Mouse (Mus musculus) spleen, adult 2 months (tissue): ENCODE results near the gene Xpnpep1. TPM values are rescaled to one million over a fixed set of nuclear protein-coding genes. Genes with fewer than 3 reads are reported as not detected.
A peak's percentile ranks its signal among the peaks of the same experiment; 100 is the strongest.

Experiments used
- DNase-seq, 2 experiments: peaks; one replicate each; pipeline versions ENCODE4 v3.0.0 to v3.0.0-alpha.2; 2012 to 2021; ENCODE audit warnings: low spot score in 2 of 2, low read depth in 1 of 2
- H3K27ac ChIP-seq: fragments of 200-500 bp; 2 replicates; pipeline ENCODE4 v1.5.1; 2012; ENCODE audit warnings: low read length, inconsistent platforms; ENCODE audit not compliant: insufficient read depth
- H3K27me3 ChIP-seq: fragments of 200-500 bp; 2 replicates; pipeline ENCODE4 v1.6.1; 2012; ENCODE audit warnings: mild to moderate bottlenecking, moderate library complexity, low read length, inconsistent platforms; ENCODE audit not compliant: control insufficient read depth, insufficient read depth
- H3K36me3 ChIP-seq: fragments of 200-500 bp; 2 replicates; pipeline ENCODE4 v1.6.1; 2012; ENCODE audit warnings: mild to moderate bottlenecking, low read length, inconsistent platforms; ENCODE audit not compliant: control insufficient read depth, insufficient read depth
- H3K4me1 ChIP-seq: fragments of 200-500 bp; 2 replicates; pipeline ENCODE4 v1.6.1; 2011; ENCODE audit warnings: inconsistent platforms; ENCODE audit not compliant: control insufficient read depth, insufficient read depth, insufficient read length
- H3K4me3 ChIP-seq: fragments of 200-500 bp; 2 replicates; pipeline ENCODE4 v1.5.1; 2011; ENCODE audit warnings: mild to moderate bottlenecking, inconsistent platforms; ENCODE audit not compliant: insufficient read depth, insufficient read length; ENCODE audit errors: extremely low read depth
- CTCF ChIP-seq: fragments of 200-500 bp; IDR thresholded peaks from 2 replicates; pipeline ENCODE4 v1.5.1; 2011; ENCODE audit warnings: mild to moderate bottlenecking, inconsistent platforms; ENCODE audit not compliant: insufficient read depth, insufficient read length, insufficient replicate concordance; ENCODE audit errors: extremely low read depth
- POLR2A ChIP-seq: fragments of 200-500 bp; IDR thresholded peaks from 2 replicates; pipeline ENCODE4 v1.6.1; 2011; ENCODE audit warnings: low read depth, low read length, inconsistent platforms
- whole genome bisulfite sequencing: fragments of 180-500 bp; shearing (Covaris S2); methylation state at CpG from one replicate; pipeline ENCODE4 v1.1.7; 2018; 5-methylcytosine and 5-hydroxymethylcytosine counted together
- polyA plus RNA-seq: library from polyadenylated mRNA; depleted of rRNA; stranded (reverse); fragments of >200 nt; gene quantifications from 2 replicates; pipeline ENCODE4 v1.2.3, GENCODE M21; 2012

Xpnpep1 gene
- polyA plus RNA-seq, 1 experiment: 31.5 TPM

- WGBS: 94% methylated on average over 10 of the region's 10 CpGs
- H3K27me3 ChIP-seq: no peaks in the 10 kb centered on the region
- H3K27ac ChIP-seq: no peak overlapping the region
- TF ChIP-seq CTCF: no peak
- TF ChIP-seq POLR2A: no peak
- no peak overlapping the region for H3K4me3 ChIP-seq
- DNase-seq: no peak
- H3K4me1 ChIP-seq: peaks cover 3% of the 10 kb centered on the region; the same call in 1 of the 2 replicates
- H3K36me3 ChIP-seq: peaks cover 11% of the 10 kb centered on the region
Measured at GRCm38 (mm10) chr19:53023189-53023588, 16.8 kb downstream of the Xpnpep1 start.

GRCm38 (mm10) chr19:53022037-53022614, 17.9 kb downstream of the Xpnpep1 start:
- TF ChIP-seq CTCF (no peak), POLR2A (no peak)
- WGBS: 90% methylated on average over 8 of the region's 8 CpGs
- Histone ChIP-seq H3K27me3 (no peaks in the 10 kb centered on the region), H3K4me3 (no peak overlapping the region), H3K36me3 (peaks cover 11% of the 10 kb centered on the region), H3K4me1 (peaks cover 3% of the 10 kb centered on the region; the same call in 1 of the 2 replicates), H3K27ac (no peak overlapping the region)
- no peak for DNase-seq

GRCm38 (mm10) chr19:53021537-53021936, 18.5 kb downstream of the Xpnpep1 start:
- Histone ChIP-seq H3K4me1 (peaks cover 3% of the 10 kb centered on the region; the same call in 1 of the 2 replicates), H3K27ac (no peak overlapping the region), H3K27me3 (no peaks in the 10 kb centered on the region), H3K4me3 (no peak overlapping the region), H3K36me3 (peaks cover 9% of the 10 kb centered on the region)
- TF ChIP-seq POLR2A (no peak), CTCF (no peak)
- WGBS: 90% methylated on average over 10 of the region's 10 CpGs
- no peak for DNase-seq

GRCm38 (mm10) chr19:53019716-53020463, 20.1 kb downstream of the Xpnpep1 start:
- DNase-seq: peak; percentile 63 to 70

GRCm38 (mm10) chr19:53017954-53018353, 22.1 kb downstream of the Xpnpep1 start:
- H3K36me3 ChIP-seq: peaks cover 4% of the 10 kb centered on the region
- TF ChIP-seq POLR2A (no peak), CTCF (no peak)
- 87% methylated on average over 9 of the region's 9 CpGs for WGBS
- no peak overlapping the region for H3K27ac ChIP-seq
- no peak overlapping the region for H3K4me3 ChIP-seq
- no peaks in the 10 kb centered on the region for H3K27me3 ChIP-seq
- peaks cover 3% of the 10 kb centered on the region; the same call in 1 of the 2 replicates for H3K4me1 ChIP-seq
- DNase-seq: no peak

More at GRCm38 (mm10) chr19:53019716-53020463, 20.1 kb downstream of the Xpnpep1 start:
- peaks cover 3% of the 10 kb centered on the region; the same call in 1 of the 2 replicates for H3K4me1 ChIP-seq
- WGBS: 64% methylated on average over 13 of the region's 13 CpGs
- H3K4me3 ChIP-seq: no peak overlapping the region
- peak overlapping the region; percentile 31 for H3K27ac ChIP-seq
- H3K27me3 ChIP-seq: no peaks in the 10 kb centered on the region
- H3K36me3 ChIP-seq: peaks cover 8% of the 10 kb centered on the region
- TF ChIP-seq POLR2A (no peak), CTCF (peak; percentile 57; the same call in 1 of the 2 replicates)

- Histone ChIP-seq H3K4me3 (no peak overlapping the region), H3K27ac (no peak overlapping the region), H3K4me1 (peaks cover 3% of the 10 kb centered on the region; the same call in 1 of the 2 replicates), H3K36me3 (peaks cover 4% of the 10 kb centered on the region; the same call in 1 of the 2 replicates), H3K27me3 (no peaks in the 10 kb centered on the region)
- DNase-seq: no peak
- no peak for TF ChIP-seq CTCF
- no peak for TF ChIP-seq POLR2A
- WGBS: 96% methylated on average over 11 of the region's 11 CpGs
Measured at GRCm38 (mm10) chr19:53017248-53017647, 22.8 kb downstream of the Xpnpep1 start.
